Mouse (Mus musculus) bone marrow macrophage, adult 2 months (primary cell): ENCODE data around the gene Htr6.

ENCODE experiments used
- CTCF ChIP-seq: IDR thresholded peaks from 2 replicates; pipeline ENCODE4 v1.5.1; 2012; ENCODE audit warnings: low read depth, mild to moderate bottlenecking, low read length, moderate library complexity
- POLR2A ChIP-seq: IDR thresholded peaks from 2 replicates; pipeline ENCODE4 v1.6.1; 2012; ENCODE audit warnings: mild to moderate bottlenecking, low read depth, low read length, borderline replicate concordance

DNA sequence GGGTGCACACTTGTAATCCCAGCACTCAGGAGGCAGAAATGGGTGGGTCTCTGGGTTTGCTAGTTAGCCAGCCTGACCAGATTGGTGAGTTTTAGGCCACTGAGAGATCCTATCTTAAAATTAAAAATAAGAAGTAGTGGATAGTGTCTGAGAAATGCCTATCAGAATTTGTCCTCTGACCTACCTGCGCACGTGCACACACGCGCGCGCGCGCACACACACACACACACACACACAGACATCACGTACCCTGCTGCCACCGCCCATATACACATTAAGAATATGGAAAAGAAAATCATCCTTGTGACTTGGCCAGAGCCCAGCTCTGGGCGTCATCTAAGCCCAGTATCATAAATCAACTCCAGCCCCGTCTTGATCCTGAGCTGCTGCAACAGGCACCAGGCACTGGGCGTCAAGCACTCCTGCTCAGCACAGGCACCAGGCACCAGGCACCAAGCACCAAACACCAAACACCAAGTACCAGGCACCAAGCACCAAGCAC, 64.1 kb downstream of the Htr6 start:
- TF ChIP-seq CTCF (no peak), POLR2A (no peak)
